Comparison of ENCODE assay signal across 8 mouse cellular contexts in genomic region chr8:108714636-108715415, GRCm38 (mm10).
DNase-seq lines count a peak whose midpoint lies in the region; ATAC-seq and TF ChIP-seq lines count a peak whose summit lies in the region.

No protein-coding gene starts in this region.

- peak overlapping the region; percentile 68 for H3ac ChIP-seq in C2C12 (ENCODE audit: control insufficient read depth, insufficient read length, low read depth)

- no peak for TF ChIP-seq CTCF in C2C12 (IDR thresholded peaks at IDR 0.05; ENCODE audit: control insufficient read depth, insufficient read depth, insufficient read length)

- peak overlapping the region; percentile 86 for H3K4me3 ChIP-seq in C2C12 (ENCODE audit: insufficient read depth, poor library complexity, severe bottlenecking)
- peak overlapping the region; percentile 88 for H3K4me3 ChIP-seq in forebrain, embryonic 10.5 days

- intact Hi-C loops in heart, postnatal 10 days (cut with DNase I): loop anchor here (5.0 kb wide), 3 partner anchors 103 to 197 kb away; no protein-coding TSS in a partner anchor

- H3K27me3 ChIP-seq in C2C12 (ENCODE audit: control insufficient read depth, insufficient read depth, insufficient read length): no peaks in the 10 kb centered on the region
- peaks cover 37% of the 10 kb centered on the region for H3K27me3 ChIP-seq in forebrain, embryonic 10.5 days (ENCODE audit: poor library complexity, severe bottlenecking)

- peaks cover 97% of the 10 kb centered on the region for H3K79me2 ChIP-seq in C2C12 (ENCODE audit: control insufficient read depth, insufficient read depth)

- no peaks in the 10 kb centered on the region for H3K9me3 ChIP-seq in forebrain, embryonic 10.5 days

- under 1% methylated on average over 72 of the region's 84 CpGs for WGBS in forebrain, embryonic 10.5 days

- no peak for ATAC-seq in activated CD4-positive, CD25-positive, alpha-beta regulatory T cell, adult 4 months

- H3K79me3 ChIP-seq in C2C12 (ENCODE audit: low read depth): peaks cover 57% of the 10 kb centered on the region

- peaks cover 98% of the 10 kb centered on the region for H3K4me1 ChIP-seq in forebrain, embryonic 10.5 days

- DNase-seq in R1 (ENCODE audit: low read depth, low spot score): peak; percentile 76
- peak; percentile 83 for DNase-seq in forebrain, embryonic 10.5 days (ENCODE audit: extremely low spot score, low spot score)
- DNase-seq in heart, postnatal 10 days: peak; percentile 77 to 79
- DNase-seq in kidney, postnatal 36 days: peak; percentile 74 to 83
- peak; percentile 81 for DNase-seq in lung, postnatal 36 days
- DNase-seq in retina, postnatal 1 day: peak; percentile 81

- H3K36me3 ChIP-seq in C2C12 (ENCODE audit: control insufficient read depth, insufficient read depth): no peaks in the 10 kb centered on the region
- H3K36me3 ChIP-seq in forebrain, embryonic 10.5 days (replicated peaks): no peaks in the 10 kb centered on the region

- H3K27ac ChIP-seq in forebrain, embryonic 10.5 days: peak overlapping the region; percentile 94

TF ChIP-seq in C2C12, 6 proteins besides CTCF, POLR2A, EP300 and RAD21:
- no peak for TF ChIP-seq MAX (IDR thresholded peaks at IDR 0.05)
- TF ChIP-seq FOSL1 (IDR thresholded peaks at IDR 0.05; ENCODE audit: insufficient read depth, low read length, poor library complexity, severe bottlenecking): no peak
